Mouse (Mus musculus): Measurements from ENCODE around the gene Gm49450.

GRCm38 (mm10) chr15:98887526-98887925 is 65.8 kb downstream of the Gm49450 start:
- TF ChIP-seq CTCF (IDR thresholded peaks at IDR 0.05; ENCODE audit: low read depth) = no peak
- TF ChIP-seq EP300 (IDR thresholded peaks at IDR 0.05; ENCODE audit: low read depth) = no peak

All from heart, postnatal 0 days (tissue).